Mouse (Mus musculus): ENCODE results near the gene Gldc.

Gene Gldc

GRCm38 (mm10) chr19:30170319-30170718 lies 4.9 kb downstream of the Gldc start:
- peaks cover 50% of the 10 kb centered on the region for H3K4me1 ChIP-seq (replicated peaks; ENCODE audit: low read depth, low read length)
- H3K4me3 ChIP-seq (replicated peaks; ENCODE audit: low read length) = no peak overlapping the region
- H3K27me3 ChIP-seq (ENCODE audit: insufficient read depth, low read length) = no peaks in the 10 kb centered on the region
- no peaks in the 10 kb centered on the region for H3K9me3 ChIP-seq (ENCODE audit: low read length)
- TF ChIP-seq POU5F1 (IDR thresholded peaks at IDR 0.05; ENCODE audit: borderline replicate concordance, low read length) = no peak
- H3K36me3 ChIP-seq (ENCODE audit: insufficient read depth, low read length) = peaks cover 75% of the 10 kb centered on the region

DNA sequence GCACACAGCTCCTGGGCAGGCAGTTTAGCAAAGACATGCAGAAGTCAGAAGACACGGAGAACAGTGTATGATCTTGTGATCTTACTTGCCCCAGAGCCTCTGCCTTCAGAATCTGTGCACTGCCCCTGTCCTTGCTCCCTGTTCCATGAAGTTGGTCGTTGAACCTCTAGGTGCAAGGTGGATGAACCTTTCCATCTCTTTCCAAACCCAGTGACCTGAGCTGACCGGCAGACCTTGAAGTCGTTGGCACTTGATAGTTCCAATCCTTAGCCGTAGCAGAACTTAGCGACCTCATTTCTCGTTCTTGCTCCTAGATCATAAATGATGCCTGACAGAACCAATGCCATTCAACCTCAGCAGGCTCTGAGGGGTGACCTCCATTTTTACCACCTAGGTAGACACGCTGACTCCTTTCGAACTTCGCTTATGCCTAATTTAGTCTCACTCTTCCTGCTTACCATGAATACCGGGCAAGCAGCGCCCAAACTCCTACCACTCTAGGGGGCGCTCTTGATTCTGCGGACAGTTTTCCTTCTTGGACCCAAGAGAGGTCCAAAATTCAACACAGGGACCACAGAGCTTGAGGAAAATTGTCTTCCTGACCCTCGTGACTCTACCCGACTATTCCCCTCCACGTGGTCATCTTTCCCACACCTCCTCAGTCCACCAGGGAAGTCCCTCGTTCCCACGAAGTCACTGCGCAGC lies 8.3 kb downstream of the Gldc start:
- H3K27me3 ChIP-seq (ENCODE audit: insufficient read depth, low read length) = no peaks in the 10 kb centered on the region
- peaks cover 52% of the 10 kb centered on the region for H3K4me1 ChIP-seq (replicated peaks; ENCODE audit: low read depth, low read length)
- H3K4me3 ChIP-seq (replicated peaks; ENCODE audit: low read length) = no peak overlapping the region
- no peaks in the 10 kb centered on the region for H3K9me3 ChIP-seq (ENCODE audit: low read length)
- peaks cover 95% of the 10 kb centered on the region for H3K36me3 ChIP-seq (ENCODE audit: insufficient read depth, low read length)
- no peak for TF ChIP-seq NANOG (IDR thresholded peaks at IDR 0.05; ENCODE audit: borderline replicate concordance, low read length)
- peak; percentile 80 for TF ChIP-seq CTCF (conservative IDR thresholded peaks at IDR 0.05; ENCODE audit: low read length)

DNA sequence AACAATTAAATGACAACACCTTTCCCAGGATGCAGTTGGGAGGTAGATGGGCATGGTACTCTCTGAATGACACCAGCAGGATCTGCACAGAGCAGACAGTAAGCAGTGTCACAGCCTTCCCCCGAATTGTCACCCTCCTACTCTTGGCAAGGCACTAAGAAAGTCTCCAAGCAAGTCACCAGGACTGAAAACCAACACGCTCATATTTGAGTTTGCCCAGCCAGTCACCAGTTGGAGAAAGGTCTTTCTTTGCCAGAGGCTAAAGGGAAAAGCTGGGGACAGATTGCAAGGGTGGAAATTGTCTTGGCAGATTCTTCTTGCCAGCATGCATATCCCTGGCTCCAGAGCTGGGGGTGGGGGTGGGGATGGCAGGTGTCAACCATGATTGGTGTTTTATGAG lies 11.0 kb downstream of the Gldc start:
- Histone ChIP-seq H3K4me3 (replicated peaks; ENCODE audit: low read length) (no peak overlapping the region), H3K36me3 (ENCODE audit: insufficient read depth, low read length) (peaks cover 89% of the 10 kb centered on the region), H3K9me3 (ENCODE audit: low read length) (no peaks in the 10 kb centered on the region), H3K27me3 (ENCODE audit: insufficient read depth, low read length) (no peaks in the 10 kb centered on the region), H3K4me1 (replicated peaks; ENCODE audit: low read depth, low read length) (peaks cover 40% of the 10 kb centered on the region)
- TF ChIP-seq CTCF (conservative IDR thresholded peaks at IDR 0.05; ENCODE audit: low read length) = no peak

- Histone ChIP-seq H3K27me3 (ENCODE audit: insufficient read depth, low read length) (no peaks in the 10 kb centered on the region), H3K4me1 (replicated peaks; ENCODE audit: low read depth, low read length) (peaks cover 55% of the 10 kb centered on the region), H3K36me3 (ENCODE audit: insufficient read depth, low read length) (peaks cover 88% of the 10 kb centered on the region), H3K4me3 (replicated peaks; ENCODE audit: low read length) (no peak overlapping the region), H3K9me3 (ENCODE audit: low read length) (no peaks in the 10 kb centered on the region)
- TF ChIP-seq NANOG (IDR thresholded peaks at IDR 0.05; ENCODE audit: borderline replicate concordance, low read length) (no peak), CTCF (conservative IDR thresholded peaks at IDR 0.05; ENCODE audit: low read length) (no peak), POU5F1 (IDR thresholded peaks at IDR 0.05; ENCODE audit: borderline replicate concordance, low read length) (no peak)
Observed at GRCm38 (mm10) chr19:30162808-30163207, 12.4 kb downstream of the Gldc start.

DNA sequence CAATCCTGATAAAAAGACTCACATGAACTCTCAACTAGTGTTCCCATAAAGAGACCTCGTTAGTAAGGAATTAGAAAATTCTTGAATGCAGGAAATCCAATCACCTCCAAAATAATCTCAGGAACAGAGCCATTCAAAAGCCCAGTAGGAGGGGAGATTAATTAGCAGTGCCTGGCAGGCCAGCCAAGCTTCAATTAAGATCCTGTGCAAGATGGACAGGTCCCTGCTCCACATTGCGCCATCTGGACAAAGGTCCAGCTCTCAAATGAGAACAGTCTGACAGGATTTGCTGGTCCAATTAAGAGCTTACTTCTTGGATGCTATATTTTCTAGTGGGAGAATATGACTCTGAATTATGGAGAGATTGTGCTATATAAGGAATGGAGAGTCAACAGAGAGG lies 15.2 kb downstream of the Gldc start:
- TF ChIP-seq POU5F1 (IDR thresholded peaks at IDR 0.05; ENCODE audit: borderline replicate concordance, low read length) = no peak
- H3K9me3 ChIP-seq (ENCODE audit: low read length) = no peaks in the 10 kb centered on the region
- no peaks in the 10 kb centered on the region for H3K27me3 ChIP-seq (ENCODE audit: insufficient read depth, low read length)
- H3K4me3 ChIP-seq (replicated peaks; ENCODE audit: low read length) = no peak overlapping the region
- peaks cover 81% of the 10 kb centered on the region for H3K36me3 ChIP-seq (ENCODE audit: insufficient read depth, low read length)
- H3K4me1 ChIP-seq (replicated peaks; ENCODE audit: low read depth, low read length) = peaks cover 64% of the 10 kb centered on the region

DNA sequence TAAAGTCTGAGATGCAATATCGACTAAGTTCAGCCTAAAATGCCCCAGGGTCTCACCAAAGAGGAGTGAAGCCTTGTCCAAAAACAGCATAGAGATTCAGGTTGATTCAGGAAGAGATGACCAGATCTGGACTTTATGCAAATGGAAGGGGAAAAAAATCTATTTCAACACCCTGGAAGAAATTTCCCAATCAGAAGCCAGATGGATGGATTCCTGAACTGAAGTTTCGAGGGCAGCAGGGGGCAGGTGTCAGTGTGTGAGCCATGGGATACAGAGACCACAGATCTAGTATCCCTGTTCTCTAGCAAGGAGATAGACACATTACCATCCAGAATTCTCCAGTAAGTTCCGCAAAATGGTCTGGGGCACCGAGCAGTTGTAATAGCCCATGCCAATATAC lies 17.0 kb downstream of the Gldc start:
- Histone ChIP-seq H3K4me3 (replicated peaks; ENCODE audit: low read length) (0 out of 2 replicates have a peak overlapping the region, but pooled peaks have one; percentile 17), H3K36me3 (ENCODE audit: insufficient read depth, low read length) (peaks cover 85% of the 10 kb centered on the region), H3K9me3 (ENCODE audit: low read length) (no peaks in the 10 kb centered on the region), H3K27me3 (ENCODE audit: insufficient read depth, low read length) (no peaks in the 10 kb centered on the region), H3K4me1 (replicated peaks; ENCODE audit: low read depth, low read length) (peaks cover 51% of the 10 kb centered on the region)
- TF ChIP-seq NANOG (IDR thresholded peaks at IDR 0.05; ENCODE audit: borderline replicate concordance, low read length) (no peak), POU5F1 (IDR thresholded peaks at IDR 0.05; ENCODE audit: borderline replicate concordance, low read length) (no peak), CTCF (conservative IDR thresholded peaks at IDR 0.05; ENCODE audit: low read length) (no peak)

GRCm38 (mm10) chr19:30157031-30157687 lies 18.1 kb downstream of the Gldc start:
- Histone ChIP-seq H3K27me3 (ENCODE audit: insufficient read depth, low read length) (no peaks in the 10 kb centered on the region), H3K4me3 (replicated peaks; ENCODE audit: low read length) (no peak overlapping the region), H3K4me1 (replicated peaks; ENCODE audit: low read depth, low read length) (peaks cover 45% of the 10 kb centered on the region)

GRCm38 (mm10) chr19:30153729-30154128 lies 21.5 kb downstream of the Gldc start:
- H3K36me3 ChIP-seq (ENCODE audit: insufficient read depth, low read length) = peaks cover 85% of the 10 kb centered on the region
- H3K4me1 ChIP-seq (replicated peaks; ENCODE audit: low read depth, low read length) = peaks cover 37% of the 10 kb centered on the region
- H3K9me3 ChIP-seq (ENCODE audit: low read length) = no peaks in the 10 kb centered on the region
- no peak overlapping the region for H3K4me3 ChIP-seq (replicated peaks; ENCODE audit: low read length)
- no peaks in the 10 kb centered on the region for H3K27me3 ChIP-seq (ENCODE audit: insufficient read depth, low read length)
- TF ChIP-seq CTCF (conservative IDR thresholded peaks at IDR 0.05; ENCODE audit: low read length) (no peak), NANOG (IDR thresholded peaks at IDR 0.05; ENCODE audit: borderline replicate concordance, low read length) (no peak), POU5F1 (IDR thresholded peaks at IDR 0.05; ENCODE audit: borderline replicate concordance, low read length) (no peak)

More at GRCm38 (mm10) chr19:30157031-30157687, 18.1 kb downstream of the Gldc start:
- peaks cover 80% of the 10 kb centered on the region for H3K36me3 ChIP-seq (ENCODE audit: insufficient read depth, low read length)
- no peaks in the 10 kb centered on the region for H3K9me3 ChIP-seq (ENCODE audit: low read length)
- TF ChIP-seq CTCF (conservative IDR thresholded peaks at IDR 0.05; ENCODE audit: low read length) (no peak), NANOG (IDR thresholded peaks at IDR 0.05; ENCODE audit: borderline replicate concordance, low read length) (no peak), POU5F1 (IDR thresholded peaks at IDR 0.05; ENCODE audit: borderline replicate concordance, low read length) (no peak)

DNA sequence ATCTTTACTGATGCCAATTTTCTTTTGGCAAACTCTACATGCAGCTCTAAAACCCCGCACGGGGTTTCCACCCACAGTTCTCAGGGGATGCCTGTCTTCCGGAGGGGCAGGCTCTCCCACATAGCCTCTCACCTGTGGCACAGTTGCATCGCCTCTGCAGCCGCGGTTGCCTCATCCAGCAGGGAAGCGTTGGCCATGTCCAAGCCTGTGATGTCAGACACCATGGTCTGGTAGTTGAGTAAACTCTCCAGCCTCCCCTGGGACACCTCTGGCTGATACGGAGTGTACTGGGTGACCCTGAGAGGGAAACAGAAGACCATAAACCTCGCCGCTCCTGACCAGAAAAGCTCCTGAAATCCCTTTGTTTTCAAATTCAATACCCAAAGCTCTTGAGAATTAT lies 23.9 kb downstream of the Gldc start:
- no peak overlapping the region for H3K4me3 ChIP-seq (replicated peaks; ENCODE audit: low read length)
- peaks cover 17% of the 10 kb centered on the region; the same call in 1 of the 2 replicates for H3K4me1 ChIP-seq (replicated peaks; ENCODE audit: low read depth, low read length)
- no peaks in the 10 kb centered on the region for H3K9me3 ChIP-seq (ENCODE audit: low read length)
- H3K36me3 ChIP-seq (ENCODE audit: insufficient read depth, low read length) = peaks cover 84% of the 10 kb centered on the region
- TF ChIP-seq CTCF (conservative IDR thresholded peaks at IDR 0.05; ENCODE audit: low read length) (no peak), POU5F1 (IDR thresholded peaks at IDR 0.05; ENCODE audit: borderline replicate concordance, low read length) (no peak), NANOG (IDR thresholded peaks at IDR 0.05; ENCODE audit: borderline replicate concordance, low read length) (no peak)
- no peaks in the 10 kb centered on the region for H3K27me3 ChIP-seq (ENCODE audit: insufficient read depth, low read length)

All from E14TG2a.4 (cell line).